Mouse (Mus musculus) intestine, embryonic 15.5 days (tissue): ENCODE data around the gene Pou2f3. TPM values are rescaled to one million over a fixed set of nuclear protein-coding genes. Genes with fewer than 3 reads are reported as not detected.
A peak's percentile ranks its signal among the peaks of the same experiment; 100 is the strongest.

ENCODE experiments used
- ATAC-seq: fragments of 200-750 bp; cut with Nextera tagmentation; 2 replicates; pipeline ENCODE4 v1.8.0; 2017; ENCODE audit warnings: moderate TSS enrichment, moderate library complexity
- H3K27ac ChIP-seq: fragments of 300-500 bp; sonication (generic); 2 replicates; pipeline ENCODE4 v1.5.1; 2015; ENCODE audit warnings: mild to moderate bottlenecking, inconsistent platforms
- H3K27me3 ChIP-seq: fragments of 300-500 bp; sonication (generic); replicated peaks from 2 replicates; pipeline ENCODE4 v1.6.1; 2015; ENCODE audit warnings: inconsistent platforms
- H3K36me3 ChIP-seq: fragments of 300-500 bp; sonication (generic); 2 replicates; pipeline ENCODE4 v1.6.1; 2015; ENCODE audit warnings: inconsistent platforms
- H3K4me1 ChIP-seq: fragments of 300-500 bp; sonication (generic); replicated peaks from 2 replicates; pipeline ENCODE4 v1.6.1; 2015; ENCODE audit warnings: inconsistent platforms
- H3K4me2 ChIP-seq: fragments of 300-500 bp; sonication (generic); replicated peaks from 2 replicates; pipeline ENCODE4 v1.6.1; 2015; ENCODE audit warnings: mild to moderate bottlenecking, inconsistent platforms
- H3K4me3 ChIP-seq: fragments of 300-500 bp; sonication (generic); replicated peaks from 2 replicates; pipeline ENCODE4 v1.5.1; 2015; ENCODE audit warnings: inconsistent platforms
- H3K9ac ChIP-seq: fragments of 300-500 bp; sonication (generic); 2 replicates; pipeline ENCODE4 v1.6.1; 2015; ENCODE audit warnings: inconsistent platforms
- H3K9me3 ChIP-seq: fragments of 300-500 bp; sonication (generic); 2 replicates; pipeline ENCODE4 v1.6.1; 2016; ENCODE audit warnings: inconsistent platforms
- WGBS: fragments of 180-500 bp; shearing (Covaris S2); methylation state at CpG from one replicate; pipeline ENCODE4 v1.1.7; 2015; 5-methylcytosine and 5-hydroxymethylcytosine counted together
- polyA plus RNA-seq: library from polyadenylated mRNA; unstranded; fragments of >200 nt; fragmentation: Nextera tagmentation; extraction: Ambion mirVana; gene quantifications from 2 replicates; pipeline ENCODE4 v1.2.1, GENCODE M21; 2015

The Pou2f3 gene
- polyA plus RNA-seq, 1 experiment from 2014 or later = 0.70 TPM

- WGBS = under 1% methylated on average over 90 of the region's 91 CpGs
- ATAC-seq = peak; percentile 89
- peak overlapping the region; percentile 95 for H3K27ac ChIP-seq
Observed at GRCm38 (mm10) chr9:43105664-43106361, 104.4 kb downstream of the Pou2f3 start.

GRCm38 (mm10) chr9:43104873-43105663 lies 105.1 kb downstream of the Pou2f3 start:
- Histone ChIP-seq H3K4me3 (peak overlapping the region; percentile 77), H3K9me3 (no peaks in the 10 kb centered on the region), H3K9ac (peak overlapping the region; percentile 78), H3K27ac (peak overlapping the region; percentile 95), H3K4me1 (peaks cover 19% of the 10 kb centered on the region), H3K36me3 (no peaks in the 10 kb centered on the region), H3K27me3 (no peaks in the 10 kb centered on the region), H3K4me2 (peak overlapping the region; percentile 79)
- peak; percentile 3; the same call in 1 of the 2 replicates for ATAC-seq
- WGBS = 0% methylated on average over 40 of the region's 40 CpGs

More at GRCm38 (mm10) chr9:43105664-43106361, 104.4 kb downstream of the Pou2f3 start:
- Histone ChIP-seq H3K9me3 (no peaks in the 10 kb centered on the region), H3K4me3 (peak overlapping the region; percentile 77), H3K9ac (peak overlapping the region; percentile 78), H3K36me3 (0 out of 2 replicates have a peak, but pooled peaks cover 3% of the 10 kb centered on the region), H3K4me2 (peak overlapping the region; percentile 79), H3K4me1 (peaks cover 19% of the 10 kb centered on the region), H3K27me3 (no peaks in the 10 kb centered on the region)

- peak overlapping the region; percentile 79 for H3K4me2 ChIP-seq
- no peaks in the 10 kb centered on the region for H3K9me3 ChIP-seq
- no peak for ATAC-seq
- H3K27me3 ChIP-seq = no peaks in the 10 kb centered on the region
- no peaks in the 10 kb centered on the region for H3K36me3 ChIP-seq
- WGBS = under 1% methylated on average over 4 of the region's 4 CpGs
- peak overlapping the region; percentile 77 for H3K4me3 ChIP-seq
- H3K4me1 ChIP-seq = peaks cover 19% of the 10 kb centered on the region
- H3K9ac ChIP-seq = peak overlapping the region; percentile 78
- no peak overlapping the region for H3K27ac ChIP-seq
Observed at GRCm38 (mm10) chr9:43104526-43104872, 105.7 kb downstream of the Pou2f3 start.

GRCm38 (mm10) chr9:43103675-43104299 lies 106.4 kb downstream of the Pou2f3 start:
- H3K27me3 ChIP-seq = no peaks in the 10 kb centered on the region
- H3K4me3 ChIP-seq = peak overlapping the region; percentile 77
- no peaks in the 10 kb centered on the region for H3K9me3 ChIP-seq
- no peak overlapping the region for H3K27ac ChIP-seq
- 16% methylated on average over 4 of the region's 4 CpGs for WGBS
- H3K36me3 ChIP-seq = no peaks in the 10 kb centered on the region
- peak overlapping the region; percentile 79 for H3K4me2 ChIP-seq
- no peak for ATAC-seq
- peaks cover 19% of the 10 kb centered on the region for H3K4me1 ChIP-seq
- no peak overlapping the region for H3K9ac ChIP-seq

- peak overlapping the region; percentile 12; the same call in 1 of the 2 replicates for H3K4me3 ChIP-seq
- H3K9ac ChIP-seq = no peak overlapping the region
- peaks cover 19% of the 10 kb centered on the region for H3K4me1 ChIP-seq
- no peaks in the 10 kb centered on the region for H3K27me3 ChIP-seq
- no peaks in the 10 kb centered on the region for H3K9me3 ChIP-seq
- no peak overlapping the region for H3K27ac ChIP-seq
- no peaks in the 10 kb centered on the region for H3K36me3 ChIP-seq
- no peak for ATAC-seq
- H3K4me2 ChIP-seq = peak overlapping the region; percentile 79
- WGBS = 80% methylated on average over 2 of the region's 2 CpGs
Observed at GRCm38 (mm10) chr9:43102931-43103330, 107.2 kb downstream of the Pou2f3 start.

GRCm38 (mm10) chr9:43101936-43102595 lies 108.1 kb downstream of the Pou2f3 start:
- peak overlapping the region; percentile 25; the same call in 1 of the 2 replicates for H3K4me2 ChIP-seq
- H3K27me3 ChIP-seq = no peaks in the 10 kb centered on the region
- no peak overlapping the region for H3K4me3 ChIP-seq
- no peaks in the 10 kb centered on the region for H3K36me3 ChIP-seq
- no peaks in the 10 kb centered on the region for H3K9me3 ChIP-seq
- no peak for ATAC-seq
- peaks cover 19% of the 10 kb centered on the region for H3K4me1 ChIP-seq
- no peak overlapping the region for H3K27ac ChIP-seq
- no peak overlapping the region for H3K9ac ChIP-seq
- 63% methylated on average over 8 of the region's 8 CpGs for WGBS

- WGBS = 65% methylated on average over 4 of the region's 4 CpGs
- no peaks in the 10 kb centered on the region for H3K27me3 ChIP-seq
- H3K9me3 ChIP-seq = no peaks in the 10 kb centered on the region
- H3K4me2 ChIP-seq = no peak overlapping the region
- no peak overlapping the region for H3K27ac ChIP-seq
- H3K4me1 ChIP-seq = peaks cover 18% of the 10 kb centered on the region
- no peak overlapping the region for H3K4me3 ChIP-seq
- no peaks in the 10 kb centered on the region for H3K36me3 ChIP-seq
- H3K9ac ChIP-seq = no peak overlapping the region
- ATAC-seq = no peak
Observed at GRCm38 (mm10) chr9:43098922-43099321, 111.2 kb downstream of the Pou2f3 start.

- 88% methylated on average over 3 of the region's 3 CpGs for WGBS
- Histone ChIP-seq H3K36me3 (no peaks in the 10 kb centered on the region), H3K9me3 (no peaks in the 10 kb centered on the region), H3K27ac (no peak overlapping the region), H3K9ac (no peak overlapping the region), H3K4me3 (no peak overlapping the region), H3K27me3 (no peaks in the 10 kb centered on the region), H3K4me1 (peaks cover 10% of the 10 kb centered on the region), H3K4me2 (no peak overlapping the region)
- no peak for ATAC-seq
Observed at GRCm38 (mm10) chr9:43097801-43098557, 112.2 kb downstream of the Pou2f3 start.

GRCm38 (mm10) chr9:43096337-43096736 lies 113.8 kb downstream of the Pou2f3 start:
- H3K27ac ChIP-seq = no peak overlapping the region
- ATAC-seq = no peak
- H3K27me3 ChIP-seq = no peaks in the 10 kb centered on the region
- H3K36me3 ChIP-seq = no peaks in the 10 kb centered on the region
- H3K4me2 ChIP-seq = no peak overlapping the region
- no peaks in the 10 kb centered on the region for H3K9me3 ChIP-seq
- no peak overlapping the region for H3K9ac ChIP-seq
- no peak overlapping the region for H3K4me3 ChIP-seq
- H3K4me1 ChIP-seq = no peaks in the 10 kb centered on the region; the same call in 1 of the 2 replicates

GRCm38 (mm10) chr9:43094828-43095227 lies 115.3 kb downstream of the Pou2f3 start:
- no peaks in the 10 kb centered on the region for H3K9me3 ChIP-seq
- no peak for ATAC-seq
- H3K4me1 ChIP-seq = no peaks in the 10 kb centered on the region; the same call in 1 of the 2 replicates
- H3K27ac ChIP-seq = no peak overlapping the region
- no peaks in the 10 kb centered on the region for H3K36me3 ChIP-seq
- no peak overlapping the region for H3K4me3 ChIP-seq
- no peak overlapping the region for H3K9ac ChIP-seq
- 80% methylated on average over 4 of the region's 4 CpGs for WGBS
- no peak overlapping the region for H3K4me2 ChIP-seq
- no peaks in the 10 kb centered on the region for H3K27me3 ChIP-seq

- no peak overlapping the region for H3K27ac ChIP-seq
Observed at GRCm38 (mm10) chr9:43093803-43094202, 116.4 kb downstream of the Pou2f3 start.

More at GRCm38 (mm10) chr9:43093803-43094202, 116.4 kb downstream of the Pou2f3 start:
- Histone ChIP-seq H3K9ac (no peak overlapping the region), H3K27me3 (no peaks in the 10 kb centered on the region), H3K4me3 (no peak overlapping the region), H3K9me3 (no peaks in the 10 kb centered on the region), H3K4me2 (no peak overlapping the region), H3K4me1 (no peaks in the 10 kb centered on the region; the same call in 1 of the 2 replicates), H3K36me3 (no peaks in the 10 kb centered on the region)
- 50% methylated on average over 3 of the region's 3 CpGs for WGBS
- ATAC-seq = no peak
